Mouse (Mus musculus) heart, embryonic 12.5 days (tissue): ENCODE data around the gene Slc35d2. TPM values are rescaled to one million over a fixed set of nuclear protein-coding genes. Genes with fewer than 3 reads are reported as not detected.
"Not testable (repeated sequence)": the region's sequence is repeated elsewhere in the genome, so short reads cannot be mapped to it uniquely, and the experiment has no call there.

Experiments used
- ATAC-seq: fragments of 200-750 bp; cut with Nextera tagmentation; 2 replicates; pipeline ENCODE4 v1.8.0; 2017; ENCODE audit warnings: moderate TSS enrichment, moderate library complexity; ENCODE audit not compliant: insufficient number of reproducible peaks, low FRiP score
- H3K27ac ChIP-seq: fragments of 300-500 bp; sonication (generic); 2 replicates; pipeline ENCODE4 v1.5.1; 2016; ENCODE audit warnings: mild to moderate bottlenecking, moderate library complexity; ENCODE audit not compliant: poor library complexity, severe bottlenecking
- H3K27me3 ChIP-seq: fragments of 300-500 bp; sonication (generic); replicated peaks from 2 replicates; pipeline ENCODE4 v1.6.1; 2016; ENCODE audit warnings: mild to moderate bottlenecking, moderate library complexity
- H3K36me3 ChIP-seq: fragments of 300-500 bp; sonication (generic); 2 replicates; pipeline ENCODE4 v1.6.1; 2016; ENCODE audit warnings: mild to moderate bottlenecking, moderate library complexity
- H3K4me1 ChIP-seq: fragments of 300-500 bp; sonication (generic); replicated peaks from 2 replicates; pipeline ENCODE4 v1.6.1; 2016; ENCODE audit warnings: mild to moderate bottlenecking
- H3K4me2 ChIP-seq: fragments of 300-500 bp; sonication (generic); 2 replicates; pipeline ENCODE4 v1.6.1; 2016; ENCODE audit warnings: mild to moderate bottlenecking, moderate library complexity
- H3K4me3 ChIP-seq: fragments of 300-500 bp; sonication (generic); 2 replicates; pipeline ENCODE4 v1.5.1; 2016; ENCODE audit warnings: mild to moderate bottlenecking
- H3K9ac ChIP-seq: fragments of 300-500 bp; sonication (generic); 2 replicates; pipeline ENCODE4 v1.6.1; 2016; ENCODE audit warnings: mild to moderate bottlenecking, moderate library complexity
- H3K9me3 ChIP-seq: fragments of 300-500 bp; sonication (generic); replicated peaks from 2 replicates; pipeline ENCODE4 v1.6.1; 2016; ENCODE audit warnings: mild to moderate bottlenecking, moderate library complexity
- WGBS: fragments of 180-500 bp; shearing (Covaris S2); methylation state at CpG from one replicate; pipeline ENCODE4 v1.1.7; 2016; 5-methylcytosine and 5-hydroxymethylcytosine counted together
- polyA plus RNA-seq: library from polyadenylated mRNA; unstranded; fragments of >200 nt; fragmentation: Nextera tagmentation; extraction: Ambion mirVana; gene quantifications from 2 replicates; pipeline ENCODE4 v1.2.1, GENCODE M21; 2016

Gene Slc35d2
- polyA plus RNA-seq, 1 experiment from 2014 or later = 9.5 TPM

- Histone ChIP-seq H3K4me3 (no peak overlapping the region), H3K9me3 (no peaks in the 10 kb centered on the region), H3K27ac (no peak overlapping the region), H3K27me3 (no peaks in the 10 kb centered on the region), H3K4me2 (no peak overlapping the region), H3K4me1 (0 out of 2 replicates have a peak, but pooled peaks cover 3% of the 10 kb centered on the region), H3K9ac (no peak overlapping the region), H3K36me3 (no peaks in the 10 kb centered on the region)
- no peak for ATAC-seq
- 62% methylated on average over 7 of the region's 7 CpGs for WGBS
Measured at GRCm38 (mm10) chr13:64088057-64088456, 41.1 kb downstream of the Slc35d2 start.

DNA sequence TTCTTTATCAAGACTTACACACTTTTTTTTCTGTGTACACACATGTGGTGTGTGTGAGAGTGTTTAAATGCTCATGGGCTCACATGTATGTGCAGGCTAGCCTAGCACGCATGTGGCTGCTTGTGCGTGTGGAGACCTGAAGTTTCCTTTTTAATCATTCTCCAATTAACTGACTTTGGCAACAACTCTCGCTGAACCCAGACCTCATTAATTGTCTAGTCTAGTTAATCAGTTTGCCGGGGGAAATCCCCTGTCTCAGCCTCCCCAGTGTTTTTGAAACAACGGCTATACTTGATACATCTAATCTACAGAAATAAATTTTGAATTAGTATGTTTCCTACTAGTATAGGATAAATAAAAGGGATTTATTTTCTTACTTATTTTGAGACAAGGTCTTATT is 43.1 kb downstream of the Slc35d2 start:
- Histone ChIP-seq H3K27me3 (no peaks in the 10 kb centered on the region), H3K4me1 (peaks cover 16% of the 10 kb centered on the region), H3K4me3 (no peak overlapping the region), H3K36me3 (no peaks in the 10 kb centered on the region), H3K9me3 (no peaks in the 10 kb centered on the region), H3K9ac (no peak overlapping the region), H3K4me2 (no peak overlapping the region), H3K27ac (no peak overlapping the region)
- no peak for ATAC-seq
- WGBS = 90% methylated on average over 5 of the region's 5 CpGs

DNA sequence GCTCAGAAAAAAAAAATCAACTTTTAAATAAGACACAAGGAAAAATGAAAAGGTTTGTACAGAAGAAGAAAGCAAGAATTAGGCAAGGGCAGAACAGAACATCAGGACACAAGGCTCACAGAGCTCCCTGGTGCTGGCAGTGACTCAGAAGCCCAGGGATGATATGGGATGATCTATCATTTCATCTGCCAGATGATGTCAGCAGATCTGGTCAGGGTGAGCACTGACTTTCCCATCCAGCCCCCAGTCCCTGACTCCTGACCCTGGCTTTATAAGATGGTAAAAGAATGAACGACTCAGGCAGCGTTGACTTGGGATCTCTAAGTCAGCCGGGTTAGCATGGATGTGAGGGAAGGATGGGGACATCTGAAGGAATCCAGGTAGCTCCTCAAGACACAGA is 45.8 kb downstream of the Slc35d2 start:
- Histone ChIP-seq H3K4me3 (no peak overlapping the region), H3K36me3 (no peaks in the 10 kb centered on the region), H3K9ac (no peak overlapping the region), H3K4me2 (no peak overlapping the region), H3K27me3 (no peaks in the 10 kb centered on the region), H3K4me1 (peaks cover 17% of the 10 kb centered on the region), H3K27ac (no peak overlapping the region), H3K9me3 (no peaks in the 10 kb centered on the region)
- ATAC-seq = no peak
- WGBS = 76% methylated on average over 3 of the region's 3 CpGs

GRCm38 (mm10) chr13:64081012-64081919 is 47.9 kb downstream of the Slc35d2 start:
- H3K9ac ChIP-seq = no peak overlapping the region
- H3K9me3 ChIP-seq = no peaks in the 10 kb centered on the region
- H3K4me1 ChIP-seq = peaks cover 13% of the 10 kb centered on the region
- 0 out of 2 replicates have a peak overlapping the region, but pooled peaks have one; percentile 2 for H3K4me2 ChIP-seq
- peak; percentile 39; the same call in 1 of the 2 replicates for ATAC-seq
- no peaks in the 10 kb centered on the region for H3K36me3 ChIP-seq
- no peak overlapping the region for H3K4me3 ChIP-seq
- 41% methylated on average over 16 of the region's 16 CpGs for WGBS
- H3K27me3 ChIP-seq = no peaks in the 10 kb centered on the region
- H3K27ac ChIP-seq = no peak overlapping the region

DNA sequence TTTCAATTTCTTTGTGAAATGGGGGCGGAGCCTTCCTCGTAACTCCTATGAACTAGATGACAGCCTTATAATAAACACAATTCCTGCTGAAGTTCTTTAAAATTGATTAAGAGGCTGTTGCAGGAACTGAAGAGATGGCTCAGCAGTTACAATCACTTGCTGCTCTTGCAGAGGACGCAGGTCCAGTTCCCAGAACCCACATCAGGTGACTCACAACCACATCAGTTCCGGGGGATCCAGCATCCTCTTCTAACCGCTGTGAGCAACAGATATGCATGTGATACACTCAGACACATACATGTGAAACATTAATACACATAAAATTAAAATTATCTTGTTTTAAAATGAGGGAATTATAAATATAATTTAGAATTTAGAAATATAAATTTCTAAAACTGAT is 51.6 kb downstream of the Slc35d2 start:
- WGBS = 86% methylated on average over 5 of the region's 5 CpGs
- Histone ChIP-seq H3K27me3 (no peaks in the 10 kb centered on the region), H3K9ac (no peak overlapping the region), H3K36me3 (no peaks in the 10 kb centered on the region), H3K4me1 (peaks cover 13% of the 10 kb centered on the region), H3K27ac (no peak overlapping the region), H3K4me3 (no peak overlapping the region), H3K9me3 (no peaks in the 10 kb centered on the region), H3K4me2 (no peak overlapping the region)
- no peak for ATAC-seq

- H3K4me1 ChIP-seq = peaks cover under 1% of the 10 kb centered on the region
- H3K4me3 ChIP-seq = no peak overlapping the region
- H3K27ac ChIP-seq = no peak overlapping the region
- no peaks in the 10 kb centered on the region for H3K27me3 ChIP-seq
- H3K9me3 ChIP-seq = no peaks in the 10 kb centered on the region
- ATAC-seq = no peak
- WGBS = 78% methylated on average over 4 of the region's 4 CpGs
- H3K9ac ChIP-seq = no peak overlapping the region
- H3K36me3 ChIP-seq = no peaks in the 10 kb centered on the region
- no peak overlapping the region for H3K4me2 ChIP-seq
Measured at GRCm38 (mm10) chr13:64076074-64076473, 53.1 kb downstream of the Slc35d2 start.

DNA sequence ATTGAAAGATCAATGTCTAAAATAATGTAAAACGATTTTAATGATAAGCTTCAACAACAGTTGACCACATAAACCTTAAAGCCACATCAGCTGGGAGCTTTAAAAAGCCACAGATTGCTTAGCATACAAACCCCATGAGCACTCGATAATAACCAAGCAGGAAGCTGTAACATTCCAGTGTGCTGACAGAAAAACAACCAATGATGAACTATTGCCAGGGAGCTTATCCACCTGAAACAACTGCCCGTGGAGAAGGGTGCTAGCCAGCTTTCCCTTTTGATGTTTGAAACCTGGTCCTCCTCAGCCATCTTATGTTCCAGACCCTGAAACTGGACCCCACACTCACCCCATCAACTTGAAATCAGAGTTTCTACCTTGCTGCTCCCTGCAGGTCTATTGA is 62.5 kb downstream of the Slc35d2 start:
- H3K4me3 ChIP-seq = no peak overlapping the region
- no peak overlapping the region for H3K9ac ChIP-seq
- H3K27ac ChIP-seq = no peak overlapping the region
- 0 out of 2 replicates have a peak, but pooled peaks cover 5% of the 10 kb centered on the region for H3K4me1 ChIP-seq
- no peak for ATAC-seq
- no peaks in the 10 kb centered on the region for H3K36me3 ChIP-seq
- H3K9me3 ChIP-seq = no peaks in the 10 kb centered on the region
- H3K4me2 ChIP-seq = no peak overlapping the region
- 30% methylated on average over 3 of the region's 3 CpGs for WGBS
- H3K27me3 ChIP-seq = no peaks in the 10 kb centered on the region

GRCm38 (mm10) chr13:64064276-64064675 is 64.9 kb downstream of the Slc35d2 start:
- no peaks in the 10 kb centered on the region for H3K27me3 ChIP-seq
- no peak for ATAC-seq
- no peak overlapping the region for H3K4me2 ChIP-seq
- H3K4me3 ChIP-seq = no peak overlapping the region
- no peak overlapping the region for H3K9ac ChIP-seq
- no peaks in the 10 kb centered on the region for H3K36me3 ChIP-seq
- H3K9me3 ChIP-seq = no peaks in the 10 kb centered on the region
- 0 out of 2 replicates have a peak, but pooled peaks cover 5% of the 10 kb centered on the region for H3K4me1 ChIP-seq
- no peak overlapping the region for H3K27ac ChIP-seq

- no peak for ATAC-seq
Measured at GRCm38 (mm10) chr13:64060935-64061506, 68.1 kb downstream of the Slc35d2 start.

GRCm38 (mm10) chr13:64053959-64054358 is 75.2 kb downstream of the Slc35d2 start:
- Histone ChIP-seq H3K4me2 (no peak overlapping the region), H3K27ac (no peak overlapping the region), H3K4me3 (no peak overlapping the region), H3K27me3 (no peaks in the 10 kb centered on the region), H3K4me1 (no peaks in the 10 kb centered on the region), H3K36me3 (no peaks in the 10 kb centered on the region), H3K9ac (no peak overlapping the region), H3K9me3 (peaks cover 14% of the 10 kb centered on the region)
- WGBS = 69% methylated on average over 1 of the region's 1 CpGs
- no peak for ATAC-seq

More at GRCm38 (mm10) chr13:64060935-64061506, 68.1 kb downstream of the Slc35d2 start:
- Histone ChIP-seq H3K27me3 (no peaks in the 10 kb centered on the region), H3K4me3 (no peak overlapping the region), H3K36me3 (no peaks in the 10 kb centered on the region), H3K4me2 (no peak overlapping the region), H3K27ac (no peak overlapping the region), H3K9ac (no peak overlapping the region), H3K9me3 (no peaks in the 10 kb centered on the region), H3K4me1 (no peaks in the 10 kb centered on the region)
- 78% methylated on average over 5 of the region's 5 CpGs for WGBS

GRCm38 (mm10) chr13:64052281-64052680 is 76.9 kb downstream of the Slc35d2 start:
- not testable (repeated sequence) for H3K9ac ChIP-seq, H3K27ac ChIP-seq, H3K4me1 ChIP-seq, H3K36me3 ChIP-seq, H3K4me3 ChIP-seq, ATAC-seq, H3K4me2 ChIP-seq, H3K27me3 ChIP-seq
- WGBS = 68% methylated on average over 2 of the region's 2 CpGs
- peaks cover 14% of the 10 kb centered on the region for H3K9me3 ChIP-seq
